8 mouse cellular contexts compared by ENCODE assay signal in the genomic region with DNA sequence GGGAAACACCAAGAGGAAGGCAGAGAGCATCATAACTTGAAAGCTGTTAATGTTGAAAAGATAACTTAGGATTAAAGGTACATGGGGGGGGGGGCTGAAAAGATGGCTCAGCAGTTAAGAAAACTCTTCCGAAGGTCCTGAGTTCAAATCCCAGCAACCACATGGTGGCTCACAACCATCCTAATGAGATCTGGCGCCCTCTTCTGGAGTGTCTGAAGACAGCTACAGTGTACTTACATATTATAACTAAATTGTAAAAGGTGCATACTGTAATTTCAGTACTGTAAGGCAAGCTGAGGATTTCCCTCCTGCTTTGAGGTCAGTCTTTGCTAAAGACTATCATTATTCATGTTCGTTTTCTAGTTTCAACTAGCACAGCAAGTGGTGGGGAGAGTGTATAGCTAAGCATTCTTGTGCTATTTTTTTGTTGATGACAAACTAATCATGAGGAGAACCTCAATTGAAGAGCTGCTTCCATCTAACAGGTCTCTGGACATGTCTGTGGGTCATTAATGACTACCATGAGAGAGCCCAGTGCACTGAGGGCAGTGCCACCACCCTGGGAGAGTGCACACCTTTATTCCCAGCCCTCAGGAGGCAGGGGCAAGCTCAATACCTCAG. TPM values are rescaled to one million over a fixed set of nuclear protein-coding genes. Genes with fewer than 3 reads are reported as not detected.
A peak's percentile ranks its signal among the peaks of the same experiment; 100 is the strongest.
DNase-seq lines count a peak whose midpoint lies in the region; ATAC-seq and TF ChIP-seq lines count a peak whose summit lies in the region.

No protein-coding gene starts in this region.

- H3K27ac ChIP-seq in forebrain, embryonic 13.5 days, result peak overlapping the region; percentile 93
- H3K27ac ChIP-seq in liver, embryonic 11.5 days (ENCODE audit: low read depth, low read length), result peak overlapping the region; percentile 91

- ATAC-seq in erythroblast, adult 5-6 weeks (replicated peaks; ENCODE audit: low FRiP score, poor library complexity, severe bottlenecking), result no peak
- no peak for ATAC-seq in forebrain, embryonic 13.5 days
- ATAC-seq in liver, embryonic 11.5 days (replicated peaks; ENCODE audit: low FRiP score), result no peak

- H3K4me1 ChIP-seq in erythroblast, embryonic 14.5 days (ENCODE audit: control insufficient read depth), result peaks cover 53% of the 10 kb centered on the region
- peaks cover 60% of the 10 kb centered on the region for H3K4me1 ChIP-seq in E14TG2a.4 (replicated peaks; ENCODE audit: low read depth, low read length)
- peaks cover 38% of the 10 kb centered on the region for H3K4me1 ChIP-seq in forebrain, embryonic 13.5 days
- peaks cover 31% of the 10 kb centered on the region for H3K4me1 ChIP-seq in liver, embryonic 11.5 days (replicated peaks; ENCODE audit: control insufficient read depth, insufficient read depth, low read length)

- H3K9ac ChIP-seq in forebrain, embryonic 13.5 days, result peak overlapping the region; percentile 79
- H3K9ac ChIP-seq in liver, embryonic 11.5 days (ENCODE audit: low read depth, low read length), result peak overlapping the region; percentile 83

- peaks cover 28% of the 10 kb centered on the region for H3K36me3 ChIP-seq in erythroblast, embryonic 14.5 days (ENCODE audit: control insufficient read depth)
- peaks cover 63% of the 10 kb centered on the region for H3K36me3 ChIP-seq in E14TG2a.4 (ENCODE audit: insufficient read depth, low read length)
- peaks cover 26% of the 10 kb centered on the region for H3K36me3 ChIP-seq in forebrain, embryonic 13.5 days (ENCODE audit: poor library complexity, severe bottlenecking)
- H3K36me3 ChIP-seq in liver, embryonic 11.5 days (ENCODE audit: control insufficient read depth, insufficient read depth, low read length), result peaks cover 3% of the 10 kb centered on the region; the same call in 1 of the 2 replicates

- intact Hi-C loops in left cerebral cortex, postnatal 4 days (cut with DNase I), result no loop called here

- no peaks in the 10 kb centered on the region for H3K27me3 ChIP-seq in erythroblast, embryonic 14.5 days (ENCODE audit: control insufficient read depth)
- H3K27me3 ChIP-seq in E14TG2a.4 (ENCODE audit: insufficient read depth, low read length), result no peaks in the 10 kb centered on the region
- no peaks in the 10 kb centered on the region for H3K27me3 ChIP-seq in forebrain, embryonic 13.5 days
- H3K27me3 ChIP-seq in liver, embryonic 11.5 days (replicated peaks; ENCODE audit: control insufficient read depth, insufficient read depth, low read length), result no peaks in the 10 kb centered on the region

- H3K9me3 ChIP-seq in erythroblast, embryonic 14.5 days (ENCODE audit: control insufficient read depth, low read length), result no peaks in the 10 kb centered on the region
- H3K9me3 ChIP-seq in E14TG2a.4 (ENCODE audit: low read length), result no peaks in the 10 kb centered on the region
- H3K9me3 ChIP-seq in forebrain, embryonic 13.5 days (replicated peaks), result no peaks in the 10 kb centered on the region
- H3K9me3 ChIP-seq in liver, embryonic 11.5 days (ENCODE audit: control insufficient read depth, low read length), result no peaks in the 10 kb centered on the region

- no peak for DNase-seq in liver, embryonic 11.5 days (ENCODE audit: low spot score)
- peak; percentile 19 for DNase-seq in retina, postnatal 1 day
- no peak for DNase-seq in layer of hippocampus, adult 9-11 months
- no peak for DNase-seq in left cerebral cortex, postnatal 4 days

- 65% methylated on average over 3 of the region's 3 CpGs for WGBS in forebrain, embryonic 13.5 days
- WGBS in liver, embryonic 11.5 days, result 59% methylated on average over 3 of the region's 3 CpGs

- H3K4me3 ChIP-seq in erythroblast, embryonic 14.5 days (replicated peaks), result peak overlapping the region; percentile 79
- peak overlapping the region; percentile 100 for H3K4me3 ChIP-seq in E14TG2a.4 (replicated peaks; ENCODE audit: low read length)
- H3K4me3 ChIP-seq in forebrain, embryonic 13.5 days, result peak overlapping the region; percentile 96
- peak overlapping the region; percentile 91 for H3K4me3 ChIP-seq in liver, embryonic 11.5 days (ENCODE audit: low read depth, low read length)

- H3K4me2 ChIP-seq in forebrain, embryonic 13.5 days, result peak overlapping the region; percentile 96
- H3K4me2 ChIP-seq in liver, embryonic 11.5 days, result peak overlapping the region; percentile 84

- peak; percentile 30 for TF ChIP-seq CTCF in E14TG2a.4 (conservative IDR thresholded peaks at IDR 0.05; ENCODE audit: low read length)

RNA-seq across cellular contexts. Expression of a gene that starts 0.9 kb away (rescaled TPM):
- 2.2 and 3.6 TPM in 2 replicates for polyA plus RNA-seq in erythroblast, embryonic 14.5 days (2012)
- 41.4 and 60.7 TPM in 2 replicates for total RNA-seq in erythroblast, adult 5-6 weeks (2015; ENCODE audit: low replicate concordance)
- 11.2 and 26.3 TPM in 2 replicates for total RNA-seq in erythroblast, adult 5-6 weeks (2017; ENCODE audit: low replicate concordance)
- 791 and 827 TPM in 2 replicates for polyA plus RNA-seq in forebrain, embryonic 13.5 days (2015; fragmentation: Nextera tagmentation; extraction: Ambion mirVana)
- 741 and 785 TPM in 2 replicates for polyA plus RNA-seq in liver, embryonic 11.5 days (2014; fragmentation: Nextera tagmentation; extraction: Ambion mirVana)
- 100 to 1,000 TPM; 120 to 152 TPM for total RNA-seq in left cerebral cortex, postnatal 4 days (2021)

RNA-seq across cellular contexts. Expression of a gene that starts 4.8 kb away (rescaled TPM):
- 0.26 and 0.27 TPM in 2 replicates for polyA plus RNA-seq in erythroblast, embryonic 14.5 days (2012)
- total RNA-seq in erythroblast, adult 5-6 weeks (2015; ENCODE audit: low replicate concordance), result 1.5 and 6.7 TPM in 2 replicates
- 6.6 and 8.1 TPM in 2 replicates for total RNA-seq in erythroblast, adult 5-6 weeks (2017; ENCODE audit: low replicate concordance)
- 128 and 142 TPM in 2 replicates for polyA plus RNA-seq in forebrain, embryonic 13.5 days (2015; fragmentation: Nextera tagmentation; extraction: Ambion mirVana)
- 188 and 198 TPM in 2 replicates for polyA plus RNA-seq in liver, embryonic 11.5 days (2014; fragmentation: Nextera tagmentation; extraction: Ambion mirVana)
- 10 to 100 TPM; 45.4 to 50.4 TPM for total RNA-seq in left cerebral cortex, postnatal 4 days (2021)

RNA-seq across cellular contexts. Expression of a gene that starts 26.8 kb away (rescaled TPM):
- polyA plus RNA-seq in erythroblast, embryonic 14.5 days (2012), result 0.08 and 0.46 TPM in 2 replicates
- total RNA-seq in erythroblast, adult 5-6 weeks (2015; ENCODE audit: low replicate concordance), result 3.1 and 9.4 TPM in 2 replicates
- total RNA-seq in erythroblast, adult 5-6 weeks (2017; ENCODE audit: low replicate concordance), result 14.9 and 22.7 TPM in 2 replicates
- polyA plus RNA-seq in forebrain, embryonic 13.5 days (2015; fragmentation: Nextera tagmentation; extraction: Ambion mirVana), result 97.5 and 106 TPM in 2 replicates
- polyA plus RNA-seq in liver, embryonic 11.5 days (2014; fragmentation: Nextera tagmentation; extraction: Ambion mirVana), result 57.7 and 66.8 TPM in 2 replicates
- 100 to 1,000 TPM; 105 to 113 TPM for total RNA-seq in left cerebral cortex, postnatal 4 days (2021)

RNA-seq across cellular contexts. Expression of a gene that starts 33.8 kb away (rescaled TPM):
- polyA plus RNA-seq in erythroblast, embryonic 14.5 days (2012), result 0.58 and 0.72 TPM in 2 replicates
- total RNA-seq in erythroblast, adult 5-6 weeks (2015; ENCODE audit: low replicate concordance), result 31.1 and 36.5 TPM in 2 replicates
- total RNA-seq in erythroblast, adult 5-6 weeks (2017; ENCODE audit: low replicate concordance), result 15.2 and 16.2 TPM in 2 replicates
- polyA plus RNA-seq in forebrain, embryonic 13.5 days (2015; fragmentation: Nextera tagmentation; extraction: Ambion mirVana), result 354 and 375 TPM in 2 replicates
- 93.5 and 95.5 TPM in 2 replicates for polyA plus RNA-seq in liver, embryonic 11.5 days (2014; fragmentation: Nextera tagmentation; extraction: Ambion mirVana)
- 100 to 1,000 TPM; 192 TPM for total RNA-seq in left cerebral cortex, postnatal 4 days (2021)

RNA-seq across cellular contexts. Expression of a gene that starts 56.3 kb away (rescaled TPM):
- not detected in 2 replicates for polyA plus RNA-seq in erythroblast, embryonic 14.5 days (2012)
- total RNA-seq in erythroblast, adult 5-6 weeks (2015; ENCODE audit: low replicate concordance), result not detected in 2 replicates
- not detected in 2 replicates for total RNA-seq in erythroblast, adult 5-6 weeks (2017; ENCODE audit: low replicate concordance)
- 0.35 and 0.43 TPM in 2 replicates for polyA plus RNA-seq in forebrain, embryonic 13.5 days (2015; fragmentation: Nextera tagmentation; extraction: Ambion mirVana)
- 0.47 TPM in 1 of 2 replicates, not detected in the other for polyA plus RNA-seq in liver, embryonic 11.5 days (2014; fragmentation: Nextera tagmentation; extraction: Ambion mirVana)
- total RNA-seq in left cerebral cortex, postnatal 4 days (2021), result not detected

Comparison
In these comparisons a context has a peak if more than half of its experiments do, and no peak if none do; other contexts are left out.
1. RNA of a gene that starts 0.9 kb away (polyA plus RNA-seq): 791 to 827 TPM in forebrain, embryonic 13.5 days and 741 to 785 TPM in liver, embryonic 11.5 days; 2.2 to 3.6 TPM in erythroblast, embryonic 14.5 days; every median in the first group is over 100 times any median in the second.
2. RNA of a gene that starts 4.8 kb away (polyA plus RNA-seq): 188 to 198 TPM in liver, embryonic 11.5 days and 128 to 142 TPM in forebrain, embryonic 13.5 days; 0.26 to 0.27 TPM in erythroblast, embryonic 14.5 days; every median in the first group is over 100 times any median in the second.
3. RNA of a gene that starts 26.8 kb away (polyA plus RNA-seq): 97.5 to 106 TPM in forebrain, embryonic 13.5 days and 57.7 to 66.8 TPM in liver, embryonic 11.5 days; 0.08 to 0.46 TPM in erythroblast, embryonic 14.5 days; every median in the first group is over 10 times any median in the second.
4. Peak in every context shown above with its lines, with median percentiles within 50 percentile points of each other: H3K4me3 ChIP-seq.